Mouse (Mus musculus) megakaryocyte, embryonic 14.5 days (primary cell): ENCODE measurements around the gene Inppl1.

Source experiments
- FLI1 ChIP-seq: IDR thresholded peaks from 2 replicates; pipeline ENCODE4 v1.6.1; 2012; ENCODE audit warnings: low read length, inconsistent platforms, mixed read lengths
- GATA1 ChIP-seq: IDR thresholded peaks from 3 replicates; pipeline ENCODE4 v1.6.1; 2012; ENCODE audit warnings: mixed read lengths, low read length, inconsistent platforms, borderline replicate concordance

DNA sequence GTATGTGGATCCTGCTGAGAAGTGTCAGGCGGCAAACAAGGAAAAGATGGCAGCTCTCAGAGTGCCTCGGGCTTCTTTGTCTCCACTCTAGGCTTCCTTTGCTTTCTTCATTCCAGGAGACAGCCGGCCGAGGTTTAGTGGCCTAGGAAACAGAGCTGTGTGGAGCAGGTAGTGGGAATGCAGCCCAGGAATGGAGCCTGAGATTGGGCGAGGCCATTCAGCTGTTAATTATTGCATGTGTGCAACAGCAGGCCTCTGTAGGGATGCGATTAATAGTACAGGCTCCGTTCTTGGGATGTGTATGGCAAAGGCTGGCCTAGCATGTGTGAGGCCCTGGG, 31.1 kb upstream of the Inppl1 start:
- TF ChIP-seq GATA1: no peak
- TF ChIP-seq FLI1: no peak
